In genomic region chr1:182504223-182504622, GRCm38 (mm10) we compare ENCODE assay signal across 8 mouse cellular contexts. TPM values are rescaled to one million over a fixed set of nuclear protein-coding genes. Genes with fewer than 3 reads are reported as not detected.
DNase-seq lines count a peak whose midpoint lies in the region; ATAC-seq and TF ChIP-seq lines count a peak whose summit lies in the region.

No protein-coding gene starts in this region.

- whole genome bisulfite sequencing in heart, postnatal 0 days: 2% methylated on average over 4 of the region's 4 CpGs
- 21% methylated on average over 4 of the region's 4 CpGs for WGBS in limb, embryonic 14.5 days

- peak; percentile 40 for DNase-seq in right cerebral cortex, postnatal 4 days
- DNase-seq in right cerebral cortex, postnatal 25 days: no peak
- DNase-seq in heart, postnatal 0 days (ENCODE audit: low spot score): peak; percentile 87
- DNase-seq in limb, embryonic 14.5 days (ENCODE audit: low spot score): peak; percentile 76
- peak; percentile 55 to 70 for DNase-seq in natural killer cell, adult 2 months (ENCODE audit: low spot score in 2 of 2)
- no peak for DNase-seq in cerebellum, adult 9-10 months
- DNase-seq in spleen, postnatal 14 days (ENCODE audit: low spot score in 2 of 2): no peak

- peak overlapping the region; percentile 38; the same call in 1 of the 2 replicates for H3K9ac ChIP-seq in heart, postnatal 0 days (replicated peaks; ENCODE audit: low read depth, low read length)
- H3K9ac ChIP-seq in limb, embryonic 14.5 days (ENCODE audit: low read depth, low read length, severe bottlenecking): 0 out of 2 replicates have a peak overlapping the region, but pooled peaks have one; percentile 16

- peak overlapping the region; percentile 67 for H3K27ac ChIP-seq in brown adipose tissue, adult 24 weeks (replicated peaks; ENCODE audit: low read depth, low read length)
- peak overlapping the region; percentile 32; the same call in 1 of the 2 replicates for H3K27ac ChIP-seq in heart, postnatal 0 days (ENCODE audit: low read depth)
- H3K27ac ChIP-seq in limb, embryonic 14.5 days (replicated peaks; ENCODE audit: low read depth, low read length): no peak overlapping the region

- H3K9me3 ChIP-seq in heart, postnatal 0 days (replicated peaks; ENCODE audit: control insufficient read depth, low read length): no peaks in the 10 kb centered on the region
- no peaks in the 10 kb centered on the region for H3K9me3 ChIP-seq in limb, embryonic 14.5 days (ENCODE audit: control insufficient read depth, low read length)

- TF ChIP-seq EP300 in heart, postnatal 0 days (IDR thresholded peaks at IDR 0.05; ENCODE audit: low read depth): no peak

- H3K4me2 ChIP-seq in heart, postnatal 0 days (ENCODE audit: low read depth, low read length): no peak overlapping the region
- H3K4me2 ChIP-seq in limb, embryonic 14.5 days (replicated peaks; ENCODE audit: low read depth, low read length, severe bottlenecking): no peak overlapping the region

- ATAC-seq in heart, postnatal 0 days (ENCODE audit: insufficient read depth, low read depth): peak; percentile 39
- ATAC-seq in limb, embryonic 14.5 days (ENCODE audit: low FRiP score, low read depth): no peak

- no peak for TF ChIP-seq CTCF in heart, postnatal 0 days (IDR thresholded peaks at IDR 0.05; ENCODE audit: low read depth)

- no peaks in the 10 kb centered on the region for H3K27me3 ChIP-seq in heart, postnatal 0 days (ENCODE audit: control insufficient read depth, insufficient read depth, low read length)
- no peaks in the 10 kb centered on the region for H3K27me3 ChIP-seq in limb, embryonic 14.5 days (ENCODE audit: control insufficient read depth, insufficient read depth, low read length)

- H3K4me1 ChIP-seq in brown adipose tissue, adult 24 weeks (ENCODE audit: control insufficient read depth, insufficient read depth, insufficient read length, low read length): peaks cover 62% of the 10 kb centered on the region
- peaks cover 56% of the 10 kb centered on the region for H3K4me1 ChIP-seq in heart, postnatal 0 days (ENCODE audit: control insufficient read depth, insufficient read depth)
- peaks cover 8% of the 10 kb centered on the region for H3K4me1 ChIP-seq in limb, embryonic 14.5 days (ENCODE audit: control insufficient read depth, insufficient read depth, low read length)

- no peak overlapping the region for H3K4me3 ChIP-seq in brown adipose tissue, adult 24 weeks (ENCODE audit: insufficient read depth, low read depth, low read length)
- no peak overlapping the region for H3K4me3 ChIP-seq in heart, postnatal 0 days (ENCODE audit: low read depth, low read length)
- no peak overlapping the region for H3K4me3 ChIP-seq in limb, embryonic 14.5 days (replicated peaks; ENCODE audit: low read length)

- TF ChIP-seq POLR2A in limb, embryonic 14.5 days (IDR thresholded peaks at IDR 0.05; ENCODE audit: borderline replicate concordance, extremely low read depth, insufficient read depth, insufficient read length): no peak

- H3K36me3 ChIP-seq in heart, postnatal 0 days (replicated peaks; ENCODE audit: control insufficient read depth, insufficient read depth, low read length): peaks cover 8% of the 10 kb centered on the region; the same call in 1 of the 2 replicates
- peaks cover 32% of the 10 kb centered on the region for H3K36me3 ChIP-seq in limb, embryonic 14.5 days (ENCODE audit: control insufficient read depth, insufficient read depth, low read length)

RNA-seq across cellular contexts. Expression of gene Capn2, which starts 13.2 kb away (rescaled TPM):
- polyA plus RNA-seq in brown adipose tissue, adult 24 weeks (2012; ENCODE audit: insufficient read depth, insufficient read length, missing spikeins): 108 and 113 TPM in 2 replicates
- total RNA-seq in heart, postnatal 0 days (2014; rRNA removed; ENCODE audit: low replicate concordance): 71.2 and 85.4 TPM in 2 replicates
- 56.8 and 62.6 TPM in 2 replicates for polyA plus RNA-seq in heart, postnatal 0 days (2015; fragmentation: Nextera tagmentation; extraction: Ambion mirVana)
- 76.7 and 90.5 TPM in 2 replicates for polyA plus RNA-seq in limb, embryonic 14.5 days (2012; rRNA removed)
- 119 and 126 TPM in 2 replicates for polyA plus RNA-seq in limb, embryonic 14.5 days (2014; fragmentation: Nextera tagmentation; extraction: Ambion mirVana)

Comparison
In these comparisons a context has a peak if more than half of its experiments do, and no peak if none do; other contexts are left out.
1. DNase-seq: peak in right cerebral cortex, postnatal 4 days (single experiment), heart, postnatal 0 days (single experiment), limb, embryonic 14.5 days (single experiment) and natural killer cell, adult 2 months (2 of 2); none in right cerebral cortex, postnatal 25 days (single experiment), cerebellum, adult 9-10 months (single experiment) and spleen, postnatal 14 days (0 of 2).